15 mouse cellular contexts compared by ENCODE assay signal in the genomic region with DNA sequence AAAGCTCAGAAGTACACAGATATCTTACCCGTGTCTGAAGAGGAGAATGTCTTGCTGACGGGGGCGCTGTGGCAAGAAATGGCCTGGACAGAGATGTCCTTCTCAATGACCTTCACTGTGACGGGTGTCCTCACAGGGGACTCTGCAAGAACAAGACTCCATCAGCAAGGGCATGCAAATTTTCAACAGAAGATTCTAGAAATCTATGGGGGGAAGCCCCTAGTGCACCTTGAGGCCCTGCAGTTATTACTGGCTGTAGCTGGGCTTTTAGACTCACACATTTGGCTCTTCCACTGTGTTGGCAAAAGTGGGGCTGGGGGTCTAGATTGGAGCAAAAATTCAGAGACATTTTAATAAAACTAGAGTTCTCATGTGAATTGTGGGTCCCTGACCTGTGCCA.
"Had no signal": no experiment of that assay in that cellular context is flagged by ENCODE, and none has a peak within 500 bp of the region (broad histone marks: within the 10 kb centered on the region; RNA-seq: fewer than 3 reads in every experiment).

No protein-coding gene starts in this region.

- H3K27ac ChIP-seq: neural tube, embryonic 15.5 days; stomach, embryonic 15.5 days; stomach, postnatal 0 days had no signal

- DNase-seq: retina, postnatal 1 day; right cerebral cortex, adult 18-20 months; right cerebral cortex, postnatal 14 days; right cerebral cortex, postnatal 25 days; right cerebral cortex, postnatal 4 days; spleen, adult 18-20 months; thymus, adult 18-20 months; thymus, adult 2 months; thymus, postnatal 14 days; thymus, postnatal 25 days; thymus, postnatal 36 days; thymus, postnatal 4 days had no signal

- H3K9me3 ChIP-seq: neural tube, embryonic 15.5 days; stomach, embryonic 15.5 days had no signal

- H3K4me1 ChIP-seq: neural tube, embryonic 15.5 days; stomach, embryonic 15.5 days had no signal

- H3K4me2 ChIP-seq: neural tube, embryonic 15.5 days; stomach, embryonic 15.5 days had no signal

- H3K4me3 ChIP-seq: neural tube, embryonic 15.5 days; stomach, embryonic 15.5 days had no signal

- H3K27me3 ChIP-seq: neural tube, embryonic 15.5 days; stomach, embryonic 15.5 days had no signal

- H3K9ac ChIP-seq: neural tube, embryonic 15.5 days; stomach, embryonic 15.5 days had no signal
